Mouse (Mus musculus): ENCODE results near the gene Aspa.

Aspa gene

DNA sequence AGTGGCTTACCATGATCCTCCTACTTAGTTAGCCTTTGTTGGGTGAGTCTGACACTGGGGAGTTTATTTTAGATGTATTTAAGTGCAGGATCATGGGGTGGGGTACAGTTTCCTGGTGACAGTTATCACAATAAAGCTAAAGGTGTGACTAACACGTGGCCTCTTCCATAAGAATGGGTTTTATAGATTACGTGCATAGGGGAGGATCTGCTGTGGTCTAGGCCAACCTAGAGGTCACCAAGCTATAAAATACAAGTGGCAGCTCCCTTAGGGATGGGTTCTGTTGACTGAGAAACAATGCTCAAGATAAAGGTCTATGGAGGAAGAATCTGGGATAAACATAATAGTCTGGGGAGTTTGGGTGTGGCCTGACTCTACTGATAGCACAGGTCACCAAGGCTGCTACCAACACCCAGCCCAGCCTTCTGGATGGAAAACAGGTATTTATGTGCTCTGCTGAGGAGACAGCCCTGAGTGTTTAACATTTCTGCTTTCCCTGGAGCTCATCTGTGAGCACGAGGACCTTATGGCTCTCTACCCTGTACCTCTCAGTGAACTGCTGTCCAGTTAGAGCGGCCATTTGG is 71.9 kb downstream of the Aspa start:
- no peak for DNase-seq
